Mouse (Mus musculus) lung, postnatal 10 days (tissue): ENCODE data around the gene Ankrd13a.
"Not testable (repeated sequence)": the region's sequence is repeated elsewhere in the genome, so short reads cannot be mapped to it uniquely, and the experiment has no call there.

Experiments
- DNase-seq: peaks from one replicate; pipeline ENCODE4 v3.0.0; 2021

The Ankrd13a gene

DNA sequence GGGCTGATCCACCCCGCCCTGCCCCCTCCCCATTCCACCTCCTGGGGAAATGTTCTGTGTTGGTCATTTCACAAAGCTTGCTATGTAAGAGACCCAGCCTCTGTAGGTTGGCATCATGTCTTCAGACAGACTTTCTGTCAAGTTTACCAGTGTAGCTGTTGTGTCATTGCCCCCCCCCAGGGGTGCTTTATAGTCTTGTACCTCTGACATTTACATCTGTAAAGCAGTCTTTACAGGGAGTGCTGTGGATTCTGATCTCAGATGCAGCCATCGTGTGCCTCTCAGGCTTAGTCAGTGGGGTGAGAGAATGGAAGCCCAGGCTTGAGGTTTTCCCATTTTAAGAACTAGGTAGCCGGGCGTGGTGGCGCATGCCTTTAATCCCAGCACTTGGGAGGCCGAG is 27.4 kb downstream of the Ankrd13a start:
- DNase-seq = no peak

DNA sequence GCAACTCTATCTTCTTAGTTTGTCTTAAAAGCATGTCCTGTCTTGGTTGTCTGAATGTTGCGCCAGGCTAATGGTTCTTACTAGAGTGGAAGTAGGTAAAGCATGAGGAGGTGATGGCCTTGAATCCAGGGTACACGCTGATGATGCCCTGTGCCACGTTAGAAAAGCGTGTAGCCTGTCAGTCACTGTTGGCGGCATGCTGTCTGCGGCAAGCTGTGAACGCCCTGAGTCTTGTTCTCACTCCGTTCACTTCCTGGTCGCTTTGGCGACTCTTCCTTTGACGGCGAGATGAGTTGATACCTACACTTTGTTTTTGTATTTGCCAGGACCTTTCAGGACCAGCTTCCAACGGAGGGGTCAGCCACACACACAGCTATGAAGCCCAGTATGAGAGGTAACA is 28.8 kb downstream of the Ankrd13a start:
- DNase-seq = no peak

DNA sequence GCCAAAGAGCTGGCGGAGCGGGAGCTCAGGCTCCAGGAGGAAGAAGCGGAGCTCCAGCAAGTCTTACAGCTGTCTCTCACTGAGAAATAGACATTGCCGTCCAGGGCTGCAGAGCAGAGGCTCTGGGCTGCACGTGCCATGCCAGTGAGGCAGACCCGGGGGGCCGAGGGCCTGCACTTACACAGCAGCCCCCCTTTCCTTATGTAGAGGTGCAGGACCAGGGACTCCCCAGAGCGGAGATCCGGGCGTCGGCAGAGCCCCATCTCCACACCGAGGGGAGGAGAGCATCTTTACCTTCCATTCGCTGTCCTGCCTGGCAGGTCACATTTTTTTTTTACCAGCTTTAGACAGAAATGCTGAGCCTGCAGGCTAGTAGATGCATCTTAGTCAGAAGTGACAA is 29.9 kb downstream of the Ankrd13a start:
- DNase-seq = no peak

DNA sequence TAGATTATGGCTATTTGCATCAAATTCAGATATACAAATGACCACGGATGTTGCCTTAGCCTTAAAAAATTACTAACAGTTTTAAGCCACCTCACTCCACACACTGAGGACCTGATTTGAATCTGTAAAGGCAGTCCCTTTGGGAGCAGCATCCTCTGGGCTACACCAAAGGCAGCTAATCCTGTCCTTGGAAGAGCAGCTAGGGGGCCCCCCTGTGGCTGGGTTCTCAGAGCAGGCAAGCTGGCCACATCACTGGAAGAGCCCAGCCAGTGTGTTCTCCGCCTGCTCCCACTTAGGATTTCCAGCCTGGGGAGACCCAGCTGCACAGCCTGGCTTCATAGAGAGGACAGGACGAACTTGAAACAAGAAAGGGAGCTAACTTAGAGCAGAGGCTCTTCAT is 30.5 kb downstream of the Ankrd13a start:
- DNase-seq = peak; percentile 72

DNA sequence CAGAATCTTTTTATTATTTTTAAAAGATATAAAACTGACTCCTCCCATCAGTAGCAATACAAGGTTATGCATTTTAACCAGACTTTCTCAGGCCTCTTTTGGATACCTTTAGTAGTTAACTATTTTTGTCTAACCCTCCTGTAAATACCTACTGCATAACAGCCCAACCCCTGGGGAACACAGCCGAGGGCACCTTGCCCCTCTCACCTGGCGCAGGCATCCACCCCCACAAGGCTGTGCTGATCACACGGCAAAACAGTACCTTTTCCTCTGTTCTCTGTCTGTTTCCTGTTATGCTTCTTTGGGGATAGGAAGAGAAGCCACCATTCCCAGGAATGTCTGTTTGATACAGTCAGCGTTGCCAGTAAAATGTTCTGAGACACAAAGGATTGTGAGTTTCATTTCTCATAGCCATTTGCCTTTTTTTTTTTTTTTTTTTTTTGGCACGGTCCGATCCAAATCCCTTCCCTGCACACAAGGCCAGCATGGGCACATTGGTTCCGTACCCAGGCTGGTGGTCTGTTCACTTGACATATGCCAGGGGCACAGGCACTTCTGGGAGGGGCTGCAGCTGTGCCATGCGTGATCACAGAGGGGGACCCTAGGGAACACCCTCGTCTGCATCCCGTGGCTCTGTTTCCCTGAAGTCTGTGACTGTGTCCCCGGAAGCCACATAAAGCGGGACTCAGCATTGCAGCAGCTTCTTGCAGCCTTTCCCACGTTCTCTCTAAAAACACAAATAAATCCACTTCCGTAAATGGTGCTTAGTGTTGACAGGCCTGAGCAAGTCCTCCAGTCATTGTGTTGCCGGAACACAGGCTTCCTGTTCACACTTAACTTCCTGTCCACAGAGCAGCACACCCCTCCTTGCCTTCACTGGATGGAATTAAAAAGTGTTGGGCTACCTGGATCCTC is 31.2 kb downstream of the Ankrd13a start:
- peak; percentile 50 for DNase-seq

DNA sequence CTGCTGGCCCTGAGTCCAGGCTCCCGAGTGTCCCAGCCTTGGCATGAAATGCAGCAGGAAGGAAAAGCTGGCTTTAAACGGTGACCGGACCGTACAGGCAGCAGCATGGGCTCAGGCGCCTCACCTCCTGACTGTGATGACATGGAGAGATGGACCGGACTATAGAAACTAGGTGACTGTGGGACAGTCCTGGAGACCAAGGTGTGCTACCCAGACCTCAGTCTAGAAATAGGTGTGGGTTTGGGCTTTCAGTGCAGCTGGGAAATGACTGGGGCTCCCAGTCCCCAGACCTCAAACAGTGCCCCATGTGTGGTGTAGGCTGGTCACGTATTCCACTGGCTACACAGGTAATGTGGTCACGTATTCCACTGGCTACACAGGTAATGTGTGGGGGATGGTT is 32.2 kb downstream of the Ankrd13a start:
- DNase-seq = no peak

DNA sequence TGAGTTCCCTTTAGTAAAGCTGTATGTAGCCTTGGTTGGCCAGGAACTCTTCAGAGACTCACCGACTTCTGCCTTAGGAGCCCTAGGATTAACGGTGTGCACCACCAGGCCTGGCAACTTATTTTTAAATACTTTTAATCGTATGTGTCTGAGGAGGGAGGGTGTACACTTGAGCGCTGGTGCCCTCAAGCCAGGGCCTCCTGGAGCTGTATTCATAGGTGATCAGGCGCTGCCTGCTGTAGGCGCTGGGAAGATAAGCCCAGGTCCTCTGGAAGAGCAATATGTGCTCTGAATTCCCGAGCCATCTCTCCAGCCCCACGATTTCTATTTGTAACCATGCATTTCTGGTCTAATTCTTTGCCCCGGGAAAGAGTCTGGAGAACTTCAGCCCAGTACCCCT is 32.6 kb downstream of the Ankrd13a start:
- DNase-seq = no peak

DNA sequence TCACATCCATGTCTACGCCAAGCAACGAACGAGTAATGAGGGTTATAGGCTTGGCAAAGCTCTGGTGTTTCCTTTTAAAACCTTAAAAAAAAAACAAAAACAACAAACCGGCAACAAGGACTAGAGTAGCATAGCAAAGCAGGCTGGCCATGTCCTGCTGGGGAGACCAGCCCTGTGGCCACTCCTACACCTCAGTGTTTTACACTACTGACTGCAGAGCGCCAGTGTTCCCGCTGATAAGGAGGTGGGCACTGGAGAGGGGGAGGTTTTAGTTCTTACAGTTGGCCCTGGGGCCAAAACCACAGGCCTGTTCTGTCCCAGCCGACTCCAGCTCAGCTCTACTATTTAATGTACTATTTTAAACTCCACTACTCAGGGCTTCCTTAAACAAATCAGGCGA is 33.0 kb downstream of the Ankrd13a start:
- DNase-seq = no peak

DNA sequence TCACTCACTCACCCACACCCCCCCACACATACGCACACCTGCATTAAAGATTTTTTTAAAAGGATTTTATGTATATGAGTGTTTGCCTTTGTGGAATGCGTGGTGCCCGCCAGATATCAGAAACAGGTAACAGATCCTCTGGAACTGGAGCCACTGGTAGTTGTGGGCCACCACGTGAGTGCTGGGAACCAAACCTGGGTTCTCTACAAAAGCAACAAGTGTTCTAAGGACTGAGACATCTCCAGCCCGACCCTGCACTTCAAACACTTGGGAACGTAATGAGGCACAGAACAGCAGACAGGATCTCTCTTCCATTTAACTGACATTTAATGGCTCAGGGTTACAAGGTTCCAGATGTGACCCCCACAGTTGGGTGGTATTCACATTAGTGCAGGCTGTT is 33.4 kb downstream of the Ankrd13a start:
- DNase-seq = no peak

DNA sequence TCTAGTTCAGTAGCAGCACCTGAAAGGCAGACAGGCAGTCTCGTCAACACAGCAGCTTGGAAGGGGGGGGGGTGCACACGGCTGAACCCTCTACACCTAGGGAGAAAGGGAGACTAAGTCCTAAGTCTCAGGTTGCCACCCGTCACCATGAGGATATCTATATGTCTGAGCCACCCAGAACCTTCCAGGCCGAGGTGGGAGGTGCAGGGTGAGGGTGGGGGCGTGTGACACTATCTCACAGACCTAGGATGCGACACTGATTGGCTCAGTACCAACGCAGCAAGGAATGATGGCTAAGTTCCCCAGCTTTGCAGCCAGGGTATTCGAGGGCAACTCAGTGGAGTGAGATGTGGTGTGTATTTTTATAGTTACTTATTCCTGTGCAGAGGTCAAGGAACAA is 33.9 kb downstream of the Ankrd13a start:
- DNase-seq = no peak

DNA sequence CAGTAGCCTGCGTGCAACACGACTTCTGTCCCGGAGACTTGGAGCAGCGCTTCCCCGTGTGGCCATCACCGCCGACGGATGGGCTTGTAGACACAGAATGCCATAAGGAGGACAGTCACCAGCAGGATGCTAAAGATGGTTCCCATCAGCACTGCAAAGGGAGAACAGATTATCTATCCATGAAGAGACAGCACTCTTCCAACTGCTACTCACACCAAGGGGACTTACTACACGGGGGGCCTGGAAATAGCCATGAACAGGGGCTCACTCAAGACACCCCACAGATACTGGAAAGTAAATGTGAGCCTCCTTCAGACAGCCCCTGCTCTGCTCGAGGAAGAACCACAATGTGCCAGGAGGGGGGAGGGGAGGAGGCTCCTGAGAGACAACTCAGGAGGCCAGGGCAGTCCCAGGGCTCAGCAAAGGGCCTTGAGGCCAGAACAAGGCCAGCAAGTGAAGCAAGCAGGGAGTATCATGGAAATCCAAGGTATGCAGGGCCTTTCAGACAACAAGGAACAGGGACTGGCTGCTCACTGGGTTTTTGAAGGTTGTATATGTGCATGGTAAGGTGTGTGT is 34.8 kb downstream of the Ankrd13a start:
- no peak for DNase-seq

DNA sequence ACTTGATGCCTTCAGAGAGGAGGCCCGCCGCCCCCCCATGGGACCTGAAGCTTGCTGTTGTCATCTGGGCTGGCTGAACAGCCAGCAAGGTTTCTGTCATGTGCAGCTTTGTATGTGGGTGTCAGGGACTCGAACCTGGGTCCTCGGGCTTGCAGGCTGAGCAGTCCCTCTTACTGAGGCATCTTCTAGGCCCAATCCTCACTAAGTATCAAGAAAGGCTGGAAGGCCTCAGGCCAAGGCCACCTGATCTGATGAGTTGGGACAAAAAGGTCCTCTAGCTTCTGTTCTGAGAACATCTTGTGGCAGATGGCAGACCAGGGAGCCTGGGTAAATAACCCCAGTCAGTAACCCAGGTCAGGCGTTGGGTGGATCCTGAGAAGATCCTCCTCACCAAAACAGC is 35.3 kb downstream of the Ankrd13a start:
- no peak for DNase-seq

DNA sequence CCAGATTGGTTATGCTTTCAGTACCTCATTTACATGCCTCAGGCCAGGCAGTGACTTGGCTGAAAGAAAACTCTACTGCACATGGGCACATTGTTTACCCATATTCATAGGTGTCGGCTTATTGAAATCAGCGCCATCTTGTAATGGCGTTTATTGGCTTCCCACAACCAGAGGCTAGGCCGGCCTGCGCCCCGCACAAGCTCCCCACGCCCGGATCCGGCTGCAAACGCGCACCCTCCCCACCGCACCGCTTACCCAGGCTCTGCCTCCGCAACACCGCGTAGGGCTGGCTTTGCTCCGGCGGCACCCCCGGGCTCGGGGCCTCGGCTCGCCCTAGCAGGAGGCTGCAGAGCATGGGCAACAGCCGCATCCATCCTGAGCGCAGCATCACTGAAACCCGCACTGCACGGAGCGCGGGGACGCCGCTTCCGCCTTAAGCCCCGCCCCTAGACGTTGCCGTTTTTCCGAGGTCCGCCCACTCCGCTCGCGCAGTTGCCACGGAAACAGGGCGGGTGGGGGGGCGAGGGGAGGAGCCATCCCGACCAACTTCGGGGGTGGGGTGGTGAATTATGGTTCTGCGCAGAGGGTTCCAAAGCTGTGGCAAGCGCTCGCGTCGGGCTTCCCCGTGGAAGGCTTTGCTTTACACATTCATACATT is 39.2 kb downstream of the Ankrd13a start:
- peak; percentile 91 for DNase-seq

DNA sequence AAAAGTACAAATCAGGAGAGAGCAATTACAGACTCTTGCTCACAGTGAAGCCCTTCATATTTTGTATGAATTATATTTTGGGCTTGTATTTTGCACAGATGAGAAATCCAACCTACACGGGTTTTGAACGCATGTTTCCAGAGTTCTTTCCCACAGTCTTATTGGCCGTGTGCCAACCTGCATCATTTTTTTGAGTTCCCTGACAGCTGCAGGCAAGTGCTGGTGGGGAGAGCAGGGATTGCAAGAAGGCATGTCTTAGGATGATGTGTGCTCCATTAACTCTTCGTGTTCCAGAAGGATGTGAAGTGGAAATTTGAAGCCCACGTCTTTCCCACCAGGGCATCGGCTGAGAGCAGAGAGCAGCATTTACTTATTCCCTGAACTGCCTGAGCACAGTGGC is 42.1 kb downstream of the Ankrd13a start:
- no peak for DNase-seq

DNA sequence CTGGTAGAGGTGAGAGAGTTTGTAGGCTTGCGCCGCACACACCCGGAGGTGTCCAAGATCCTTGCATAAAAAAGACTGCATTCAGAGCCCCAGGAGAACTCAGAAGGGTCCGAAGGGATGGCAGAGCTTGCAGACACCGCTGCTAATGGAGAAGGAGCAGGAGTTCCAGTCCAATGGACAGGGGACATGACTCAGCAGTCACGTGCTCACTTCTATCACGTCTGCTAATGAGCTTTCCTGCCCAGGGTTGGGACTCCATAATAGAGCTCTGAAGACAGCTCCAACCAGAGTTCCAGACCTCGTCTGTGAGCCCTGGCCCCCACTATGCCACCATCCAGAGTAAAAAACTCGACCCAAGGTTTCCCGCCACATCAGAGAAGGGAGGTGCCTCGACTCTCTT is 43.6 kb downstream of the Ankrd13a start:
- DNase-seq = no peak

DNA sequence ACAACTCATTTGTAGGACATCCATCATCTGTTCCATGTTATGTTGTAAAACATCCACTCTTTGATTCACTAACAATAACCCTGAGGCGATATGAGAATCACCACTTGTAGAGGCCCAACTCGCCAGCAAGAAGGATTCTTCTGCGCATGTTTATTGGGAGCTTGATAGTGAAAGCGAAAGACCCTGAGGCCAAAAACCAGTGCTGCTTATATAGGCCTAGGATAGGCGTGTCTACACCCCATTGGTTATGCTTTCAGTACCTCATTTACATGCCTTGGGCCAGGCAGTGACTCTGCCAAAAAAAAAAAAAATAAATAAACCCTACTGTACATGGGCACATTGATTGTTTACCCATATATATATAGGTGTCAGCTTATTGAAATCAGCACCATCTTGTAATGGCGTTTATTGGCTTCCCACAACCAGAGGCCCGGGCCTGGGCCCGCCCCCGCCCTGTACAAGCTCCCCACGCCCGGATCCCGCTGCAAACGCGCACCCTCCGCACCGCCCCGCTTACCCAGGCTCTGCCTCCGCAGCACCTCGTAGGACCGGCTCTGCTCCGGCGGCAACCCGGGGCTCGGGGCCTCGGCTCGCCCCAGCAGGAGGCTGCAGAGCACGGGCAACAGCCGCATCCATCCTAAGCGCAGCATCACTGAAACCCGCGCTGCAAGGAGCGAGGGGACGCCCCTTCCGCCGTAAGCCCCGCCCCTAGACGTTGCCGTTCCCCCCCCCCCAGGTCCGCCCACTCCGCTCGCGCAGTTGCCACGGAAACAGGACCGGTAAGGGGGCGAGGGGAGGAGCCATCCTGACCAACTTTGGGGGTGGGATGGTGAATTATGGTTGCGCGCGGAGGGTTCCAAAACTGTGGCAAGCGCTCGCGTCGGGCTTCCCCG is 48.6 kb downstream of the Ankrd13a start, which contains the start of gene 1500011B03Rik:
Gene 1500011B03Rik (minus strand): TSS at position 673 of the 893 bp plus-strand sequence.
- peak; percentile 85 for DNase-seq

DNA sequence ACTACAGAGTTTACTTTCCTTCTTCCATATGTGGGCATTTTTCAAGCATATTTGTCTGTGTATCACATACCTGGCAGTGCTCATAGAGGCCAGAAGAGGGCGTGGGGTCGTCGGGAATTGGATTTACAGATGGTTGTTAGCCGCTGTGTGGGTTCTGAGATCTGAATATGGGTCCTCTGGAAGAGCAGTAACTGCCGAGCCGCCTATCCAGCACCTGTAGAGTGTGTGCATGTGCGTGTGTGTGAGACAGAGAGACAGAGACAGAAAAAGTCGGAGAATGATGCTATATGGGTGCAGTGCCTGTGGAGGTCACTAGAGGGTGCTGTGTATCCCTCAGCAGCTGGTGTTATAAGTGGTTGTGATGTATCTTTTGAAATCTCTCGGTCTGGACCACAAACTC is 49.7 kb downstream of the Ankrd13a start:
- DNase-seq = peak; percentile 64

DNA sequence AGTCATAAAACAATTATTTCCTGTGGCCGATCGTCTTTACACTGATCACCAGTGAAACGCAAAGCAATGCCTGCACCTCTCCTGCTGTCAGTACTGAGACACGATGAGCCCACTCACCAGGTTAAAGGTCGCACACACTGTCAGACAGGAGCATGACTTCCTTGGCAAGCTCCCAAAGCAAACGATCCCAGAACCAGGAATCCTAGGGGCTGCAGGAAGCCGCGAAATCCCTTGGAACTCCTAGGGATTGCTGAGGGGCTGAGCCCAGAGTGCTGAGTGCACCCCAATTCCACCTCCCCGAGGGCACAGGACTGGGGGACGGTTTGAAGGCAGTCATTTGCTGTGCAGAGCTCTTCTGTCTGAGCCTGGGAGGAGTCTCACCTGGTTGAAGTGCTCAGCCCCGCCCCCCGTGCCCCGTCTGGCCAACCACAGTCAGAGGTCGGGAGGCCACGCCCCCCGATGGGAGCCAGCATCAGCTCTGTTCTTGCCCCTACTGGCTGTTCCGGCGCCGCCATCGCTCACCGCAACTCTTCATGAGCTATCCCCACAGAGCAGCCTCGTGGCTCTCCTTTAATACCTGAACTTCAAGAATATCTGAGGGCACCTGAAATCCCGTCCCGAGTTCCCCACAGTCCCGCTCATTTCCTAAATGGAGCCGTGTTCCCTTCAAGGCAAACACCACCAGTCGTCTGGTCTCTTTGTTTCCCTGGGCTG is 51.7 kb downstream of the Ankrd13a start:
- DNase-seq = peak; percentile 80

DNA sequence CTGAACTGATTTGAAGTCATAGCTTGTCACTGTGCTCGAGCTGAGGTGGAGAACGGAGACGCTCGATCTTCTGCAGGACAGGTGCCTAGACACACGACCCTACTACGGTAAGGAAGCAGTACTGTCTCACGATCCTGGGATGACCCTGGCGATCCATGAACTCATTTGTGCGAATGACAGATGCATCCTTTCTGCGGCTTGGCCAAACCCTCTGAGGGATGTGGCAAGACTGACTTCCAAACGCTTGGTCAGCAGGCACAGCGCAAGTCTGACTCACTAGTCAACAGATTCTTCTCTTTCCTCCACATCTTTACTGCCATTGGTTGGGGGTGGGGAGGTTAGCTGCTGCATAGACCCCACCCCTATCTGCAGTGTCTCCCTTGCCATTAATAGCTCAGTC is 53.0 kb downstream of the Ankrd13a start:
- peak; percentile 32 for DNase-seq

DNA sequence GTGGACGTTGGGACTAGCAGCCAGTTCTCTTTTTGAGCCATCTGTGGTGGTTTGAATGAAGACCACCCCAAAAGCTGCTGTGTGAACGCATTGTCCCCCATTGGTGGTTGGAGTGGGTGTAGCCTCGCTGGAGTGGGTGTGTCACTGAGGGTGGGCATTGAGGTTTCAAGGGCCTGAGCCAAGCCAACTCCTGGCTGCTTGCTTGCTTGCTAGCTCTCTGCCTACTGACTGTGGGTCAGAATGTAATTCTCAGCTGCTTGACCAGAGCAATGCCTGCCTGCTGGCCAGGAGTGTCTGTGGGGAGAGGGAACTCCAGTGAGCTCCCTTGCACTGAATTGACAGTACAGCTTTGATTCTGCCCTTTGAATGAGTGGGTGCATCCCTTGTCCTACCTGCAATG is 55.3 kb downstream of the Ankrd13a start:
- DNase-seq = no peak

DNA sequence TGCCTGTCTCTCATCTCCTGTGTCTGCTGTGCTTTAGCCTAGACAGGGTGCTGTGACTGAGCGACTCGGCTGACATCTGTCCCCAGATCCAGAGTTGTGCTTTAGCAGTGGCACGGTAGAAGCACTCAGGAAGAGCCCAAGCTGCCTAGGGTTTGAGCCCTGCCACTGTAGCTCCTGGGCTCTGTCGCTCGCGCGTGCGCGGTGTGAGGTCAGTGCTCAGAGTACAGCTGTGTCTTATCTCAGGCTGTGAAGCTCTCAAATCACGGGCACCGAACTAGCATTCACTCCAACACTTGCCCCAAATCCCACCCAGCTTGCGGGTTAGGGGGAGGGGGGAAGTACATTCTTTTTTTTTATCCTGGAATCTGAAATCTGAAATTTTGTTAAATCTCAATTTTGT is 62.4 kb downstream of the Ankrd13a start:
- DNase-seq = no peak

DNA sequence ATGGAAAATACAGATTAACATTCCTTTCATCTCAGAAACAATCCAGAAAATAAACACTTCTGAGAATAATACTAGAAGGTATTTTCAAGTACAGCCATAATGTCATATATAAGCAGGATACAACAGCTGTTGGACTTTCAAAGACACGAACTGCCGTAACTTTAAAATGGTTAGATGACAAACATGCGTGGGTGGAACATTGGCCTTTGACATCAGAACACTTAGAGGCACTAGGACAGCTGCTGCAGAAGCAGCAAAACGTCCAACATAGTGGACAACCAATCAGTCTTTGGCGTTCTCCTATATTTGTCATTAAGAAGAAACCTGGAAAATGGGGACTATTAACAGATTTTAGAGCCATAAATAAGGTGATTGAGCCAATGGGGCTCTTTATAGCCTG is 66.0 kb downstream of the Ankrd13a start:
- DNase-seq = not testable (repeated sequence)
